Mouse (Mus musculus) embryonic facial prominence, embryonic 14.5 days (tissue): ENCODE results near the gene Sprtn. TPM values are rescaled to one million over a fixed set of nuclear protein-coding genes. Genes with fewer than 3 reads are reported as not detected.

Experiments used
- ATAC-seq: fragments of 200-750 bp; cut with Nextera tagmentation; 2 replicates; pipeline ENCODE4 v1.8.0; 2017; ENCODE audit warnings: low read depth, moderate number of reproducible peaks, moderate TSS enrichment
- DNase-seq: peaks from one replicate; pipeline ENCODE4 v3.0.0-alpha.2; 2015; ENCODE audit warnings: low spot score
- H3K27ac ChIP-seq: fragments of 300-500 bp; sonication (generic); replicated peaks from 2 replicates; pipeline ENCODE4 v1.5.1; 2014; ENCODE audit warnings: low read depth, mild to moderate bottlenecking, low read length, moderate library complexity
- H3K27me3 ChIP-seq: fragments of 300-500 bp; sonication (generic); replicated peaks from 2 replicates; pipeline ENCODE4 v1.6.1; 2014; ENCODE audit warnings: low read length; ENCODE audit not compliant: control insufficient read depth, insufficient read depth
- H3K36me3 ChIP-seq: fragments of 300-500 bp; sonication (generic); 2 replicates; pipeline ENCODE4 v1.6.1; 2014; ENCODE audit warnings: low read length, mixed read lengths; ENCODE audit not compliant: control insufficient read depth, insufficient read depth
- H3K4me1 ChIP-seq: fragments of 300-500 bp; sonication (generic); 2 replicates; pipeline ENCODE4 v1.6.1; 2014; ENCODE audit warnings: antibody characterized with exemption, low read length; ENCODE audit not compliant: control insufficient read depth, insufficient read depth
- H3K4me2 ChIP-seq: fragments of 300-500 bp; sonication (generic); 2 replicates; pipeline ENCODE4 v1.6.1; 2014; ENCODE audit warnings: low read depth, mild to moderate bottlenecking, low read length, moderate library complexity, mixed read lengths
- H3K4me3 ChIP-seq: fragments of 300-500 bp; sonication (generic); 2 replicates; pipeline ENCODE4 v1.5.1; 2014; ENCODE audit warnings: low read depth, mild to moderate bottlenecking, low read length
- H3K9ac ChIP-seq: fragments of 300-500 bp; sonication (generic); 2 replicates; pipeline ENCODE4 v1.6.1; 2014; ENCODE audit warnings: low read depth, mild to moderate bottlenecking, low read length, moderate library complexity, mixed read lengths
- H3K9me3 ChIP-seq: fragments of 300-500 bp; sonication (generic); 2 replicates; pipeline ENCODE4 v1.6.1; 2016; ENCODE audit warnings: low read length; ENCODE audit not compliant: control insufficient read depth
- WGBS: fragments of 180-500 bp; shearing (Covaris S2); extraction: QIAGEN DNeasy Blood & Tissue Kit; methylation state at CpG from one replicate; pipeline ENCODE4 v1.1.7; 2014; 5-methylcytosine and 5-hydroxymethylcytosine counted together
- polyA plus RNA-seq: library from polyadenylated mRNA; unstranded; fragments of >200 nt; fragmentation: Nextera tagmentation; extraction: Ambion mirVana; gene quantifications from 2 replicates; pipeline ENCODE4 v1.2.1, GENCODE M21; 2014

Gene Sprtn
- polyA plus RNA-seq, result 9.8 and 10.0 TPM in 2 replicates

DNA sequence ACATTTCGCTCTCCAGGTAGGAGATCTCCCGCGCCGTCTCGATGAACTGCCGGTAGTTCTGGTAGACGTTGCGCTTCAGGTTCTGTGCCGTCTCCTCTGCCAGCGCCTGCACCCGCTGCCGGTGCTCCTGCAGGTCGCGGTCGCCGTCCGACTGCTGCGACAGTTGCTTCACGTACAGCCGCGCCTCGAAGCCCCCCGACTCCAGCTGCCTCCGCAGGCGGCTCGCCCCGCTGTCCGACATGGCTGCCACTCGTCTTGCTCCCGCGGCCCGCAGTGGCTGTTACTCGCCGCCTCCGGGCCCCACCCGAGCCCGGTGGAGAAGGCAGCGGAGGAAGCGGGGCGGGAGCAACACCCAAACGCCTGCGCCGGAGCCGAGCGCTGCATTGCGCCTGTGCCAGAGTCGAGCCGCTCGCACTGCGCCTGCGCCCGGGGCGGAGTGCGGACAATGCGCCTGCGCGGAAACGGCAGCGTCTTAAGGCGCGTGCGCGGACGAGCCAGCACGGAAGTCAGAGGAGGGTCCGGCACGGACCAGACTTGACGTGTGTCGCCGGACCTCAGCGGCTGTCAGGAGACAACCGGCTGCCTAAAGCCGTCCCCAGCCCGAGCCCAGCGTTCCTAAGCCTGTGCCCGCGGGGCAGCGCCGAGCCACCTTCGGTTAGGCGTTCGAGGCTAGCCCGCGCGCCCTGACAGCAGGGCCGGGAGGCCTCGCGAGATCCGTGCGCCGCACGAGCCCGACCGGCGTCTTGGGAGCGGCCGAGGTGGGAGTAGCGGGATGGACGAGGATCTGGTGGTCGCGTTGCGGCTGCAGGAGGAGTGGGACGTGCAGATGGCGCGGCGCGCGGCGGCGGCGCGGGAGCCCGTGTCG is at the start of gene Sprtn, which contains the start of gene Exoc8:
TSS of gene Sprtn (plus strand) at position 501 of the 865 bp plus-strand sequence.
TSS of gene Exoc8 (minus strand) at position 320 of the 865 bp plus-strand sequence.
- Histone ChIP-seq H3K4me3 (peak within 1 kb of the TSS; percentile 90), H3K27ac (peak within 1 kb of the TSS; percentile 70), H3K9ac (peak within 1 kb of the TSS; percentile 82), H3K4me1 (peaks cover 13% of the 10 kb centered on the region), H3K9me3 (no peaks in the 10 kb centered on the region), H3K36me3 (peaks cover 54% of the 10 kb centered on the region), H3K27me3 (no peaks in the 10 kb centered on the region), H3K4me2 (peak within 1 kb of the TSS; percentile 91)
- WGBS, result under 1% methylated on average over 75 of the region's 114 CpGs
- peak; percentile 93 for ATAC-seq
- peak; percentile 97 for DNase-seq

DNA sequence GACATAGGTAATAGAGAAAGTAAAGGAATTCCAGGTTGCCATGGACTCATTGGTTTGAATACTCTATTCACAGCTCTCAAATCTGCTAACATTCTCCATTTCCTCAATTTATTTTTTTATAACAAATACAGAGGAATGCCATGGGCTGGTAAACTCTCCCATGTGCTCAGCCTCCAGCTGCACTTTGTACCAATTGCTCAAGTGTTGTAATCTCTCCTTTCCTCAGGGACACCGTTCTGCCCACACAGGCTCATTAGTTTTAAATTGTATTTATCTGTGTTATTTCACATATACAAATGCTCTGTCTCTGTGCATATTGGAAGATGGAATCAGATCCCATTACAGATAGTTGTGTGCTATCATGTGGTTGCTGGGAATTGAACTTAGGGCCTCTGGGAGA is 44.2 kb upstream of the Sprtn start:
- Histone ChIP-seq H3K36me3 (peaks cover 63% of the 10 kb centered on the region), H3K27me3 (no peaks in the 10 kb centered on the region), H3K9me3 (peaks cover 45% of the 10 kb centered on the region), H3K4me1 (no peaks in the 10 kb centered on the region), H3K27ac (no peak overlapping the region), H3K4me3 (no peak overlapping the region), H3K4me2 (no peak overlapping the region), H3K9ac (no peak overlapping the region)
- DNase-seq (no peak), ATAC-seq (no peak)
- 94% methylated on average over 1 of the region's 1 CpGs for WGBS

DNA sequence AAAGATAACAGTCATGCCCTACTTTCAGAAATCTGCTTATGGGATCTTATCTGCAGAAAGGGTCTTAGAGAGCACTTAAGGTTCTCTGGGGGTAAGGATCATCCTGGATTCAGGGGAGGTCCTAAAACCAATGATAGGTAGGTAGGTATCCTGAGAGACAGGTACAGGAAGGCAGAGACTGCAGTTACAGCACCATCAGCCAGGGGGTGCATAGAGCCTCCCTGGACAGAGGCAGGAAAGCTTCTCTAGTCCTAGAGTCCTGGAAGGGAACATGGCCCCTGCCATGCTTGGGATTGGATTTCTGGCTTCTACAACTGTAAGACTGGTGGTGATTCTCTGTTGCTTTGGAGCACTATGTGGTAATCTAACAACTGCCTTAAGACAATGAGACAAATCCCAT is 38.2 kb upstream of the Sprtn start:
- Histone ChIP-seq H3K4me2 (no peak overlapping the region), H3K4me3 (no peak overlapping the region), H3K4me1 (peaks cover 7% of the 10 kb centered on the region; the same call in 1 of the 2 replicates), H3K36me3 (peaks cover 56% of the 10 kb centered on the region), H3K27me3 (no peaks in the 10 kb centered on the region), H3K9ac (no peak overlapping the region), H3K27ac (no peak overlapping the region), H3K9me3 (peaks cover 24% of the 10 kb centered on the region)
- no peak for DNase-seq
- ATAC-seq, result no peak

DNA sequence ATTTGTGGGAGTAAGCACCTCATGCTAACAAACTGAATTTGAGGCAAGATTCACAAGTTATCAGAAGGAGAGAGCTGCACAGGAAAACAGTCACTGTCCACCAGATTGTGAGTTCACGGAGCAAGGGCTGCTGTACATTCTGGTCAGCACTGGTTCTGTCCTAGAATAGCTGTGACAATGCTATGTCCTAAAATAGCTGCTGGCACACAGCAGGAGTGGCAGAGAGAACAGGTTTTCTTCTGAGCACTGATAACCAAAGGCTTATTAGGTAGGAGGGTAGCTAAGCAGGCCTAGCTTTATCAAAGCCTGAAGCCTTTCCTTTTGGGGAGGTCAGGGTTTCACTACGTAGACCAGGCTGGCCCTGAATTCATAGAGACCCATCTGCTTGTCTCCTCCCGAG is 37.5 kb upstream of the Sprtn start:
- peaks cover 48% of the 10 kb centered on the region for H3K36me3 ChIP-seq
- H3K4me3 ChIP-seq, result no peak overlapping the region
- no peak overlapping the region for H3K9ac ChIP-seq
- H3K27me3 ChIP-seq, result no peaks in the 10 kb centered on the region
- WGBS, result 94% methylated on average over 3 of the region's 3 CpGs
- no peak overlapping the region for H3K27ac ChIP-seq
- H3K4me2 ChIP-seq, result no peak overlapping the region
- H3K9me3 ChIP-seq, result peaks cover 18% of the 10 kb centered on the region
- DNase-seq (no peak), ATAC-seq (no peak)
- peaks cover 7% of the 10 kb centered on the region; the same call in 1 of the 2 replicates for H3K4me1 ChIP-seq

DNA sequence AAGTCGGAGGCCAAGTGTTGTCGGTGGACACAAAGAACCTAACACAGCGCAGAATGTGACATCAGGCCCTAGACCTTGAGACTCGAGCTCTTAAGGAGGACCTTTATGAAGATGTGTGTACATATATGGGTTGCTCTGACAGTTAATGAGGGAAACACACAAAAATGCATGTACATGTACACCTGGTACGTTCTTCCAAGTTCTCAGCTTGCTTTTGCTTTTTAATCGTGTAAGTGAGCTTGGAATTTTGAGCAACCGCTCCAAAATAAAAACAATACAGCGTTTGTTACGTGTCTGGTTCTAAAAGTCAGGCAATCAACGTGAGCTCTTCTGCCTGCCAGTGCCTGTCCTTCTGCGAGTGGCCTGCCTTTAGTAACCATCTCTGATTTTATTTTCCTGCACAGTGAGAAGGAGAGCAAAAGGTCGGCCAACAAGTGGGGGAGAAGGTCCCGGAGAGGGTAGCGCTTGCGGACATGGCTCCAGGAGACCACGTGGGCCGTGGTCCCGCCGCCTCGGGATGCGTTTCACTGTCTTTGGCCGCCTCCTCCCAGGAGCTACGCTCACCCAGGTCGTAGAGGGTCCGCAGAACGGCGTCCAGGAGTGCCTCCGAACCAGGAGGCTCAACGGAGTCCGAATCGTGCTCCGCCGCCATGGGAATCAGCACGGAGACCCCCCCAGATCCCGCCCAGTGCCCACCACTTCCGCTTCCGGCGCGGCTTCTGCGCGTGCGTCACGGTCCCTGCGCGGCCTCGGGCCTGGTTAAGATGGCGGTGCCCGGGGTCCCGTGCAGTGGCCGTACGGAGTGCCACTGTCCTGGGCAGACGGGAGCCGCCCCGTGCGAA is 35.1 kb upstream of the Sprtn start, which contains the start of the genes Gnpat and 2810004N23Rik:
TSS of gene Gnpat (plus strand) at position 713 of the 842 bp plus-strand sequence.
TSS of gene 2810004N23Rik (minus strand) at position 800 of the 842 bp plus-strand sequence.
- peak within 1 kb of the TSS; percentile 86 for H3K4me3 ChIP-seq
- H3K27me3 ChIP-seq, result no peaks in the 10 kb centered on the region
- peaks cover 7% of the 10 kb centered on the region; the same call in 1 of the 2 replicates for H3K4me1 ChIP-seq
- H3K4me2 ChIP-seq, result peak within 1 kb of the TSS; percentile 62
- DNase-seq, result peak; percentile 95
- H3K9me3 ChIP-seq, result no peaks in the 10 kb centered on the region
- H3K36me3 ChIP-seq, result peaks cover 29% of the 10 kb centered on the region
- H3K9ac ChIP-seq, result peak within 1 kb of the TSS; percentile 92
- ATAC-seq, result peak; percentile 99
- peak within 1 kb of the TSS; percentile 91 for H3K27ac ChIP-seq
- WGBS, result under 1% methylated on average over 33 of the region's 55 CpGs

DNA sequence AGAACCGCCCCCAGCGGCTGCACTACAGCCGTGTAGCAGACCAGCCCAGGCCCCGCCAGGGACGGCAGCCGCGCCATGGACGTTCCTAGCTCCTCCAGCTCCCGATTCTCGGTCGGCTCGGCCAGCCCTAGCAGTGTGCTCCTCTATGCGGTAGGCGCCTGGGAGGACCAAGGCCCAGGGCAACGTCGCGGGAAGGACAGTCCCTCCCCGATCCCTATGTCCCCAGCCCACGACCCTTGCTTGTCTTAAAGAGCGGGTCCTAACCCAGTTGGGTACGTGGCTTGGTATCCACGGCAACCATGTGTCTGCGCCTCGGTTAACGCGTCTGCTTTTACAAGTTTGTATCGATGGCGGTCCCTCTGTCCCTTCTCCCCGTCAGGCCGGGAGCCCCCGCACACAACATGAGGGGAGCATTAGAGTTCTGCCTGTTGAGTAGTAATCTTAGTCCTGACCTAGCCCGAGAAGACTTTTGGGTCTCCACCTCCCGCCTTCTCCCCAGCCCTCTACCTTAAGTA is 34.5 kb upstream of the Sprtn start:
- H3K4me3 ChIP-seq, result peak overlapping the region; percentile 86
- no peaks in the 10 kb centered on the region for H3K27me3 ChIP-seq
- H3K9ac ChIP-seq, result peak overlapping the region; percentile 92
- DNase-seq, result no peak
- peak overlapping the region; percentile 91 for H3K27ac ChIP-seq
- H3K4me1 ChIP-seq, result peaks cover 7% of the 10 kb centered on the region; the same call in 1 of the 2 replicates
- H3K4me2 ChIP-seq, result peak overlapping the region; percentile 62
- ATAC-seq, result peak; percentile 84
- WGBS, result 0% methylated on average over 31 of the region's 33 CpGs
- H3K9me3 ChIP-seq, result no peaks in the 10 kb centered on the region
- H3K36me3 ChIP-seq, result peaks cover 22% of the 10 kb centered on the region

DNA sequence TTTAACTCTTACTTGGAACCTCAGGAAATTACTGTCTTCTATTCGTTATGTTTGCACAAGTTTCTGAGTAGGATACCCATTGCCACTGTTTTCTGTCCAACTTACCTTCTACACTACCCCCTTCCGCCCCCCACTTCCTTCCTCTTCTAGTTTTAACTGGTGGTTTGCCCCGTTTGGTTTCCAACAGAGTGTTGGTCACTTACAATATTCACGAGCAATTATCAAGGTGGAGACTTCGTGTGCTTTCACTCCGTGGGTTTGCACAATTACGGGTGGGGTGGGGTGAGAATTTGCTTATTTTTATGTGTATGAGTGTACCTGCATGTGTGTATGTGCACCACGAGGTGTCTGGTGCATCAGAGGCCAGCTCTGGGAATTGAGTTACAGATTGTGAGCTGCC is 34.0 kb upstream of the Sprtn start:
- ATAC-seq (no peak), DNase-seq (no peak)
- Histone ChIP-seq H3K9ac (peak overlapping the region; percentile 92), H3K36me3 (peaks cover 17% of the 10 kb centered on the region), H3K4me3 (peak overlapping the region; percentile 86), H3K4me2 (peak overlapping the region; percentile 62), H3K27ac (peak overlapping the region; percentile 91; the same call in 1 of the 2 replicates), H3K9me3 (no peaks in the 10 kb centered on the region), H3K4me1 (peaks cover 7% of the 10 kb centered on the region; the same call in 1 of the 2 replicates), H3K27me3 (no peaks in the 10 kb centered on the region)
- WGBS, result 10% methylated on average over 8 of the region's 8 CpGs

DNA sequence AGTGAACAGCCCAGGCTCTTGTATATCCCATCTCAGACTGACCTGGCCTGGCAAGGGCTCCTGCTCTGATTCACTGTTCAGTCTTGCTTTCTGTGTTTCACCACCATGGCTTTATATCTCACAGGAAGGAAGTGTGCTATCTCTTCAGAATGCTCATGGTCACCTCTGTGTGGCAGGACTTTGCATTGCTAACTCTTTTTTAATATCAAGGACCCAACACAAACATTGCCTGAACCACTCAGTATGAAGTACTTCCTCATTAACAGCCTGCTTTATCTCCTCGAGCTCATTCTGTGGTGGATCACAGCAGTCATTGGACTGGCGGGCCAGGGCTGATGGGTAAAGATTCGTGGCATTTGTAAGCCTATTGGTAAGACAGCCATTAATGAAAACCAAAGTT is 31.0 kb upstream of the Sprtn start:
- WGBS, result 82% methylated on average over 3 of the region's 3 CpGs
- peaks cover 16% of the 10 kb centered on the region; the same call in 1 of the 2 replicates for H3K36me3 ChIP-seq
- H3K4me2 ChIP-seq, result no peak overlapping the region
- H3K4me3 ChIP-seq, result no peak overlapping the region
- H3K27me3 ChIP-seq, result no peaks in the 10 kb centered on the region
- H3K9ac ChIP-seq, result no peak overlapping the region
- no peaks in the 10 kb centered on the region for H3K9me3 ChIP-seq
- no peak for DNase-seq
- H3K27ac ChIP-seq, result no peak overlapping the region
- no peak for ATAC-seq
- H3K4me1 ChIP-seq, result peaks cover 7% of the 10 kb centered on the region; the same call in 1 of the 2 replicates
